Mouse (Mus musculus) monocyte, adult 2 months (primary cell): ENCODE measurements around the gene Sh3bp5.

Experiments used
- DNase-seq, 2 experiments: peaks; one replicate each; pipeline ENCODE4 v3.0.0; 2022; ENCODE audit warnings: low spot score in 2 of 2, low read depth in 1 of 2

Sh3bp5 gene

GRCm38 (mm10) chr14:31433851-31434360 is 2.0 kb downstream of the Sh3bp5 start:
- DNase-seq, result no peak

- no peak for DNase-seq
These were observed 2.8 kb downstream of the Sh3bp5 start for GRCm38 (mm10) chr14:31433126-31433525.

- no peak for DNase-seq
These were observed 3.5 kb downstream of the Sh3bp5 start for GRCm38 (mm10) chr14:31432424-31432823.

- no peak for DNase-seq
These were observed 4.0 kb downstream of the Sh3bp5 start for GRCm38 (mm10) chr14:31431789-31432330.

- no peak for DNase-seq
These were observed 6.9 kb downstream of the Sh3bp5 start for GRCm38 (mm10) chr14:31429004-31429395.

GRCm38 (mm10) chr14:31428211-31429003 is 7.5 kb downstream of the Sh3bp5 start:
- DNase-seq, result no peak

DNA sequence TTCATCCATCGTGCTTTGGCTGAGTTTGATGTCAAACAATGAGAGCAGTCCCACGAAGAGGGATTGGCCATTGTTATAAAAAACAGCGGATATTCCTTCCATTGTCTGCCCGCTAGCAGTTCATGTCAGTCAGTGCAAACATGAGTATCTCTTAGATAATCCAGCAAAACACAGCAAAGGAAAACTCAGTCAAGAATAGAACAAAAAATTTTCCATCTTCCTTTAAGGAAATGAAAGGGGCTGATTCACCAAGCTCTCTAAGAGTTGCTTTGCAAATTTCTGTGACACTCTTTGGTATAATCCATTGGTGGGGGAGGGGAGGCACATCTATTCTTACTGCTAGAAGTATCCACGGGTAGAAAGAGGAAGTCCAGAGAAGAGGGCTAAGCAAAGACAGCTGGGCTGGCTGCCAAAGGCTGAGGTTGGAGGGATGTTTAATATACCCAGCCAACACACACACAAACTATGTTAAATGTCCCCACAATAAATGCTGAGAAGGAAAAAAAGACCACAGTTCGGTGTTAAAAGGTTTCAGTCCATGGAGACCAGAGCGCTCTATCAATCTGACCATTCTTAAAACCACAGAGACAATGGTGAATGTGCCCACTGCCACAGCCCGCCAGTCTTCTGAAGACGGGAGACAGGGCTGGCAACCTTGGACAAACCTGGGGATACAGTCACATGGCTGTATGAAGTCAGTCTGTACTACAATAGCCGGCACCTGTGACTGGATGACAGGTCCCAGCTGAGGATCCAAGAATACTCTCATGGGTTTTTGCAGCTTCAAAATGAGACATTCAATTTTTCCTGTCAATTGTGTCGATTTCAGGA is 12.7 kb downstream of the Sh3bp5 start:
- DNase-seq, result peak; percentile 64 to 69

DNA sequence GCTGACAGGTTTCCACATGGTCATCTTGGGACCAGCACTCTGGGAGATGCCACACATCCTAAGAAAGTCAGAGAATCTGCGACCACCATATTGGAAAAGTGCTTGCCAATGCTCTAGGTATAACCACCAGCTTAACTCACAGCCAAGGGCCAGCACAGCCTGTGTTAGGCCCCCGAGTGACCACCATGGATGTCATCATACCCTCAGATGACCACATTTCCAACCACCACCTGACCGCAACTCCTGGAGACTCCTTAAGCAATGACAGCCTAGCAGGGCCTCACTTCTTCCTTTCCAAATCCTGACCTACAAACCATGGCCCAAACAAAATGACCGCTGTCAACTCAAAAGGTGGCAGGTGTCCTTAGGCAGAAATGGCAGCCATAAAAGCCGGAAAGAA is 13.5 kb downstream of the Sh3bp5 start:
- no peak for DNase-seq

GRCm38 (mm10) chr14:31421509-31422295 is 14.2 kb downstream of the Sh3bp5 start:
- no peak for DNase-seq

GRCm38 (mm10) chr14:31420985-31421384 is 14.9 kb downstream of the Sh3bp5 start:
- DNase-seq, result no peak

DNA sequence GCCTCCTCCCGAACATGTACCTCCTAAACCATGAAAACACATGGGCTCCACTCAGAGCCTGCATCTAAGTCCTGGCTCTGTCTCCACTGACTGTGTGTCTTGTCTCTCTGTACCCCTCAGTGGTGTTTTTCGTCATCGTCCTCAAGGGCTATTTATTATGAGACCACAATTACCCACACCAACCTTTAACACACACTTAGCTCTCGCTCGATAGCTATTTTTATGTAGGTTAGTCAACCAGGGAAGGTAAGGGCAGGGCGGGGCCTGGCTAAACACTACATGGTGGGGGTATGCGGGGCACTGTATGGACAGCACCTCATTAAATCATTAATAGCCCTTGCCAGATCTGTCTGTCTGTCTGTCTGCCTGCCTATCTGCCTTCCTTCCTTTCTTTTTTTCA is 15.3 kb downstream of the Sh3bp5 start:
- no peak for DNase-seq

DNA sequence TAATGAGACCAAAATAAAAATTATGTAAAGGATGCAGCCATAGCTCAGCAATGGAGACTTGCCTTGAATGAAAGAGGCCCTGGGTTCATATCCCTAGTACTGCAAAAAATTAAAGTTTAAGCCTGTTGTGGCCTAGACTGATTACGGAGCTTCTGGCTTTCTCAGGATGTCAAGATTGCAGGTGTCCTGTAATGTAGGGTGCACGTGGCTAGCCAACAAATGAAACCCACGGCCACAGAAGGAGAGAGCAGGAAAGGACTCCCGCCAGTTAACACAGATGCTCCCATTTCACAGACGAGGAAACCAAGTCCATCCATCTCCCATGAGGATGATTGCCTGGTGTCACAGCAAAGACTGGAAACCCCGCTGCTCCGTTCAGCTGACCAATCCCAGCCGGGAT is 15.7 kb downstream of the Sh3bp5 start:
- DNase-seq, result no peak

GRCm38 (mm10) chr14:31419279-31419678 is 16.6 kb downstream of the Sh3bp5 start:
- no peak for DNase-seq

- DNase-seq, result no peak
These were observed 18.9 kb downstream of the Sh3bp5 start for GRCm38 (mm10) chr14:31416835-31417549.

DNA sequence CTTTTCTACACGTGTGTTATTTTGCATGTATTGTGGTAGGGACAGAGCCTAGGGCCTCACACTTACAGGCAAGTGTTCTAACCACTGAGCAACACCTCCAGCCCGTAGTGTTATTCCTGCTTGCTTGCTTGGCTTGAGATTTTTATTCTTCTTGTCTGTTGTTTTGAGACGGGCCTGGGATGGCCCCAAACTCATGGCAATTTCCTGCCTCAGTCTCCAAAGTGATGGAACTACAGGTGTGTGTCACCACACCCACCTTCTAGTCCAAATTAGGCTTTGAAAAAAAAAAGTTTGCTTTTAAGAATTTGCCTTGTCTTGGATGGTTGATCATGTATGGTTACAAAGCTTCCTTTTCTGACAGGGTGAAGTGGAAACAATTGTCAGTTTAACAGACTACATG is 19.5 kb downstream of the Sh3bp5 start:
- DNase-seq, result no peak

DNA sequence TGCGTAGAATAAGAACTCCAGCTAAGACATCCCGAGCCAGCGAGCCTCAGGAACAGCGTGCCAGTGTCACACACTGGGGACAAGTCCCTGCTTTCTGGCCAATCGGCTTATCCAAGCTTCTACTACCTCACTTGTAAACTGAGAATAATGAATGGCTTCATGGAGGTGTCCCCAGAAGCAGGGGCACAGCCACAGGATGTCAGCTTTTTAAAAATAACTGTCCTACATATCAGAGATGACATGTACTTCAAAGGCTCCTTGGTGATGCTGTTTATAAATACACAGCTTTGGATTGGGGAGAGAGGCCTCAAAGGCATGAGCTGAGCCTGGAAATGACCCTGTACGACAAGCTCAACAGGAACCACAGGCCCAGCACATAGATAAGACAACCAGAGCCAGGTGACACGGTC is 20.9 kb downstream of the Sh3bp5 start:
- DNase-seq, result no peak

DNA sequence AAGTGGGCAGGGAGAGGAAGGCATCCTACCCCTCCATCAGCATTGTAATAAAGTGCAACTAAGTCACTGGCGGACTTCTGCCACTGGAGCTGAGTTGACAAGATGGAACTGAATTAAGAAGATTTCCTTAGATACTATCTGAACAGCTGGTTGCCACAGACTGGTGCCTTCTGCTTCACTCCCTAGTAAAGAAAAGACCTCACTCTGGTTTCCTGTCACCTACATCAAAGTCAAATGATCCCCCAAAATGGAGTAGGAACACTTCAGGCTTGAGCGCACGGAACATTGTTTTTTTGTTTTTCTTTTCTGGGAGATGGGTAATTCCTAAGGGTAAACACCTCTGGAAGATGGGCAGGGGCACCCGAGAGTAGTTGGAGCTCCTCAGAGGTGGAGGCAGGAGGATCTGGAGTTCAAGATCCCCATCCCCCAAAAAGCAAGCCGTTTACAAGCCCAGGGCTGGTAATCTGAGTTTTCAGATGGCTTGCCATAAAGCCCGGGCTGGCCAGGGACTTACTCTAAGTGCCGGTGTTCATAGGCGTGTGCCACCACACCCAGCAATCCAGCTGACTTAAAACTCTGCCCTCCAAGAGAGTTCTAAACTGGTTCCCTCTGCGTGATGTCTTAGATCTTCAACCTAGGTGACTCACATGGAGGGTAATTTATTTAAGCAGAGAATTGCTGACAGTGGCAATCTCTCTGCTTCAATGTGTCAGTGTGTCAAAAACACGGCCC is 21.5 kb downstream of the Sh3bp5 start:
- DNase-seq, result no peak

GRCm38 (mm10) chr14:31413475-31414086 is 22.3 kb downstream of the Sh3bp5 start:
- peak; percentile 33 to 57 for DNase-seq

GRCm38 (mm10) chr14:31412651-31413056 is 23.2 kb downstream of the Sh3bp5 start:
- DNase-seq, result no peak
